Mouse (Mus musculus) pancreas, adult 10 weeks (tissue): Measurements from ENCODE around the gene Il18rap. TPM values are rescaled to one million over a fixed set of nuclear protein-coding genes. Genes with fewer than 3 reads are reported as not detected.

ENCODE experiments used
- polyA plus RNA-seq: library from polyadenylated mRNA; stranded (reverse); fragments of 350-450 nt; fragmentation: Illumina TruSeq; extraction: RNeasy Lipid Tissue Mini Kit (QIAGEN cat#74804); gene quantifications from one replicate; pipeline ENCODE4 v1.2.3, GENCODE M21; 2015; ENCODE audit warnings: low read depth, low replicate concordance; ENCODE audit not compliant: insufficient read depth

The Il18rap gene
- polyA plus RNA-seq: not detected

GRCm38 (mm10) chr1:40514851-40515585 is at the start of gene Il18rap:
Gene Il18rap, plus strand, starts transcription at chr1:40515362.

GRCm38 (mm10) chr1:40465477-40466430 is 49.4 kb upstream of the Il18rap start, which contains the start of gene Il18r1:
Gene Il18r1, plus strand, starts transcription at chr1:40465552.

GRCm38 (mm10) chr1:40579784-40580183 is 64.6 kb downstream of the Il18rap start, which contains the start of gene Slc9a4:
Gene Slc9a4, plus strand, starts transcription at chr1:40580081.

Other genes with a start within 250 kb of the Il18rap start
- 0.39 TPM for gene Il1rl2, start 190.8 kb upstream of the Il18rap start, polyA plus RNA-seq
- 0.50 TPM for gene Il1rl1, start 85.8 kb upstream of the Il18rap start, polyA plus RNA-seq
- gene Il18r1, start 49.8 kb upstream of the Il18rap start, polyA plus RNA-seq: 1.9 TPM
- not detected for gene Slc9a4, start 64.7 kb downstream of the Il18rap start, polyA plus RNA-seq
- gene Slc9a2, start 165.2 kb downstream of the Il18rap start, polyA plus RNA-seq: not detected